Mouse (Mus musculus): ENCODE results near the gene Nudt4. TPM values are rescaled to one million over a fixed set of nuclear protein-coding genes. Genes with fewer than 3 reads are reported as not detected.

Gene Nudt4
- total and polyA plus RNA-seq, 3 experiments, result 23.7 to 67.4 (median 39.2) TPM

DNA sequence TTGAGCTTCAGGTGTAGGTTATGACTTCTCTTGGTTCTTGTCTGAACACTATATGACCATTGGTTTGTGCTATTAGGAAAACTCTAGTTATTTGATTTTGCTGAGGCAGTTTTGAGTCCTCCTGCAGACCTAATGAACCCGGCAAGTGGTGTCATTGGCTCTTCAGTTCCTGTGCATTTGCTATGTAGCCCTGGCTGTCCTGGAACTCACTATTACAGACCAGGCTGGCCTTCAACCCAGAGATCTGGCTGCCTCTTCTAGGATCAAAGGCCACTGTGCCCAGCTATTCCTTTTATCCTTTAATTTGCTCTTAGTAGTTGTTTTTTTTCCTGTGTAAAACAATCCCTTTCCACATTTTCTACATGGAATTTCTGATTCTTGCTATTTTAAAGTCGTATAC is 20.6 kb downstream of the Nudt4 start:
- Histone ChIP-seq H3K4me3 (replicated peaks in 1 of 3; ENCODE audit: low read depth in 2 of 3, low read length in 2 of 3, poor library complexity in 1 of 3) (no peak overlapping the region), H3K4me1 (ENCODE audit: control insufficient read depth in 1 of 2, insufficient read depth in 2 of 2) (peaks cover 3 to 63% of the 10 kb centered on the region in 2 experiments; a peak in 3 of 4 replicates), H3K9ac (ENCODE audit: insufficient read depth, low read depth) (no peak overlapping the region), H3K36me3 (replicated peaks in 1 of 2; ENCODE audit: control insufficient read depth in 1 of 2, insufficient read depth in 1 of 2, low read length in 1 of 2) (peaks cover 27 to 54% of the 10 kb centered on the region in 2 experiments), H3K27ac (ENCODE audit: insufficient read depth, low read depth) (no peak overlapping the region), H3K27me3 (replicated peaks) (no peaks in the 10 kb centered on the region), H3K79me2 (replicated peaks; ENCODE audit: control insufficient read depth, extremely low read depth, insufficient read depth, poor library complexity, severe bottlenecking) (peaks cover 22% of the 10 kb centered on the region), H3K4me2 (ENCODE audit: insufficient read depth, low read depth, poor library complexity, severe bottlenecking) (no peak overlapping the region), H3K9me3 (replicated peaks; ENCODE audit: low read length) (no peaks in the 10 kb centered on the region)
- TF ChIP-seq ELF1 (IDR thresholded peaks at IDR 0.05; ENCODE audit: low read depth, low read length), result no peak
- TF ChIP-seq SMC3 (IDR thresholded peaks at IDR 0.05; ENCODE audit: low read depth, low read length), result no peak
- no peak for TF ChIP-seq CHD2 (IDR thresholded peaks at IDR 0.05; ENCODE audit: low read length)
- no peak for TF ChIP-seq MAZ (IDR thresholded peaks at IDR 0.05; ENCODE audit: low read depth, low read length)
- no peak for TF ChIP-seq ZKSCAN1 (IDR thresholded peaks at IDR 0.05; ENCODE audit: borderline replicate concordance, low read depth, low read length)
- TF ChIP-seq HCFC1 (IDR thresholded peaks at IDR 0.05; ENCODE audit: low read depth, low read length), result no peak
- no peak for TF ChIP-seq MXI1 (IDR thresholded peaks at IDR 0.05; ENCODE audit: low read depth, low read length)
- no peak for TF ChIP-seq UBTF (IDR thresholded peaks at IDR 0.05; ENCODE audit: low read depth, low read length)
- no peak for TF ChIP-seq RCOR1 (conservative IDR thresholded peaks at IDR 0.05; ENCODE audit: low read depth, low read length)
- TF ChIP-seq JUND (conservative IDR thresholded peaks at IDR 0.05; ENCODE audit: low read depth, low read length), result no peak
- no peak for TF ChIP-seq NRF1 (IDR thresholded peaks at IDR 0.05; ENCODE audit: low read depth, low read length)
- no peak for TF ChIP-seq CHD1 (IDR thresholded peaks at IDR 0.05; ENCODE audit: low read depth, low read length)
- TF ChIP-seq EP300 (IDR thresholded peaks at IDR 0.05; ENCODE audit: low read length), result no peak
- no peak for TF ChIP-seq KAT2A (IDR thresholded peaks at IDR 0.05; ENCODE audit: insufficient replicate concordance, low read length)
- no peak for DNase-seq (ENCODE audit: extremely low read depth)
- dilution Hi-C loops (cut with MboI; ENCODE audit: extremely low pct_ligation_motif_present, extremely low pct_unique_long_range_greater_than_20kb, low sequenced_read_pairs), result no loop called here
- in situ Hi-C loops (cut with MboI; ENCODE audit: low pct_ligation_motif_present, low pct_unique_long_range_greater_than_20kb, low sequenced_read_pairs), result loop anchor here (25.0 kb wide), 1 partner anchor 544 kb away; no protein-coding TSS in a partner anchor

DNA sequence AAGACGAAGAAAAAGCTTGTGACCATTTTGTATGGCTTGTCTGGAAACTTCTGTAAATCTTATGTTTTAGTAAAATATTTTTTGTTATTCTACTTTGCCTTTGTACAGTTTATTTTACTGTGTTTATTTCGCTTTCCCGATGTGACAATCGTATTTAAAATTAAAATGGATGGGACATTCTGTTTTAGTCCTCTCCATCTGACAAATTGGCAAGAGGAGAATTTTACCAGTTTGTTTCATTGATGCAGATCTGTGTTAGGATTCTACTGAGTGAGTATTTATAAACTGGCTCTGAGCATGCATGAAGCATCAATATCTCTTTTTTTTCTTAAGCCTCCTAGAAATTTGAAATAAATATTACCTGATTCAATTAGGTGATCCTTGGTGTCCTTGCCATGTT is 21.0 kb downstream of the Nudt4 start:
- DNase-seq (ENCODE audit: extremely low read depth), result no peak
- Histone ChIP-seq H3K27me3 (replicated peaks) (no peaks in the 10 kb centered on the region), H3K9me3 (replicated peaks; ENCODE audit: low read length) (no peaks in the 10 kb centered on the region), H3K36me3 (replicated peaks in 1 of 2; ENCODE audit: control insufficient read depth in 1 of 2, insufficient read depth in 1 of 2, low read length in 1 of 2) (peaks cover 27 to 54% of the 10 kb centered on the region in 2 experiments), H3K27ac (ENCODE audit: insufficient read depth, low read depth) (no peak overlapping the region), H3K4me3 (replicated peaks in 1 of 3; ENCODE audit: low read depth in 2 of 3, low read length in 2 of 3, poor library complexity in 1 of 3) (no peak overlapping the region), H3K4me1 (ENCODE audit: control insufficient read depth in 1 of 2, insufficient read depth in 2 of 2) (peaks cover 3 to 61% of the 10 kb centered on the region in 2 experiments; a peak in 3 of 4 replicates), H3K4me2 (ENCODE audit: insufficient read depth, low read depth, poor library complexity, severe bottlenecking) (no peak overlapping the region), H3K79me2 (replicated peaks; ENCODE audit: control insufficient read depth, extremely low read depth, insufficient read depth, poor library complexity, severe bottlenecking) (peaks cover 27% of the 10 kb centered on the region), H3K9ac (ENCODE audit: insufficient read depth, low read depth) (no peak overlapping the region)
- dilution Hi-C loops (cut with MboI; ENCODE audit: extremely low pct_ligation_motif_present, extremely low pct_unique_long_range_greater_than_20kb, low sequenced_read_pairs), result no loop called here
- TF ChIP-seq TCF12 (IDR thresholded peaks at IDR 0.05; ENCODE audit: low read depth, low read length) (no peak), USF1 (IDR thresholded peaks at IDR 0.05; ENCODE audit: low read depth, low read length) (no peak), CTCF (conservative IDR thresholded peaks at IDR 0.05 in 1 of 2, IDR thresholded peaks at IDR 0.05 in 1 of 2; ENCODE audit: low read depth in 2 of 2, low read length in 2 of 2) (no peak), CHD1 (IDR thresholded peaks at IDR 0.05; ENCODE audit: low read depth, low read length) (no peak), UBTF (IDR thresholded peaks at IDR 0.05; ENCODE audit: low read depth, low read length) (no peak), MAZ (IDR thresholded peaks at IDR 0.05; ENCODE audit: low read depth, low read length) (no peak)
- in situ Hi-C loops (cut with MboI; ENCODE audit: low pct_ligation_motif_present, low pct_unique_long_range_greater_than_20kb, low sequenced_read_pairs), result loop anchor here (25.0 kb wide), 1 partner anchor 544 kb away; no protein-coding TSS in a partner anchor
